Mouse (Mus musculus): ENCODE data around the gene Acad12.
A peak's percentile ranks its signal among the peaks of the same experiment; 100 is the strongest.
"Not testable (repeated sequence)": the region's sequence is repeated elsewhere in the genome, so short reads cannot be mapped to it uniquely, and the experiment has no call there.

Acad12 gene

GRCm38 (mm10) chr5:121618592-121619513, at the start of gene Acad12:
Gene Acad12, minus strand, starts transcription at chr5:121618938.
- peak; percentile 88 for DNase-seq

- no peak for DNase-seq
These were observed 49.7 kb upstream of the Acad12 start for GRCm38 (mm10) chr5:121668411-121668810.

- peak; percentile 78 for DNase-seq
These were observed 48.3 kb upstream of the Acad12 start for GRCm38 (mm10) chr5:121667067-121667466.

- no peak for DNase-seq
These were observed 46.2 kb upstream of the Acad12 start for GRCm38 (mm10) chr5:121664971-121665370.

- DNase-seq = no peak
These were observed 45.3 kb upstream of the Acad12 start for GRCm38 (mm10) chr5:121664078-121664477.

GRCm38 (mm10) chr5:121663456-121663855, 44.7 kb upstream of the Acad12 start:
- DNase-seq = no peak

- DNase-seq = no peak
These were observed 42.8 kb upstream of the Acad12 start for GRCm38 (mm10) chr5:121661494-121661893.

- DNase-seq = no peak
These were observed 42.1 kb upstream of the Acad12 start for GRCm38 (mm10) chr5:121660897-121661254.

- peak; percentile 96 for DNase-seq
These were observed 41.5 kb upstream of the Acad12 start, which contains the start of the genes Acad10 and Brap for GRCm38 (mm10) chr5:121660059-121660896. Gene Acad10, minus strand, starts transcription at chr5:121660514. Gene Brap, plus strand, starts transcription at chr5:121660563.

GRCm38 (mm10) chr5:121657656-121658055, 38.9 kb upstream of the Acad12 start:
- DNase-seq = peak; percentile 64

- peak; percentile 65 for DNase-seq
These were observed 38.1 kb upstream of the Acad12 start for GRCm38 (mm10) chr5:121656866-121657265.

GRCm38 (mm10) chr5:121654526-121654925, 35.8 kb upstream of the Acad12 start:
- peak; percentile 61 for DNase-seq

- no peak for DNase-seq
These were observed 30.4 kb upstream of the Acad12 start for GRCm38 (mm10) chr5:121649134-121649533.

GRCm38 (mm10) chr5:121639601-121640000, 20.9 kb upstream of the Acad12 start:
- DNase-seq = no peak

GRCm38 (mm10) chr5:121637296-121637695, 18.6 kb upstream of the Acad12 start:
- DNase-seq = no peak

- DNase-seq = no peak
These were observed 15.9 kb upstream of the Acad12 start for GRCm38 (mm10) chr5:121634668-121635067.

GRCm38 (mm10) chr5:121632804-121633203, 14.1 kb upstream of the Acad12 start:
- DNase-seq = no peak

- DNase-seq = not testable (repeated sequence)
These were observed 12.4 kb upstream of the Acad12 start for GRCm38 (mm10) chr5:121631106-121631647.

GRCm38 (mm10) chr5:121627871-121628270, 9.1 kb upstream of the Acad12 start:
- DNase-seq = peak; percentile 83

- DNase-seq = no peak
These were observed 4.5 kb upstream of the Acad12 start for GRCm38 (mm10) chr5:121623241-121623640.

- DNase-seq = no peak
These were observed 2.4 kb upstream of the Acad12 start for GRCm38 (mm10) chr5:121621102-121621501.

GRCm38 (mm10) chr5:121614921-121615320, 3.8 kb downstream of the Acad12 start:
- DNase-seq = not testable (repeated sequence)

- DNase-seq = peak; percentile 47
These were observed 6.7 kb downstream of the Acad12 start for GRCm38 (mm10) chr5:121612036-121612435.

Data from kidney, adult 9 months (tissue).